Mouse (Mus musculus): ENCODE data around the gene Zbtb40. TPM values are rescaled to one million over a fixed set of nuclear protein-coding genes. Genes with fewer than 3 reads are reported as not detected.

Zbtb40 gene
- polyA plus RNA-seq, 1 experiment from 2014 or later = 4.4 TPM

DNA sequence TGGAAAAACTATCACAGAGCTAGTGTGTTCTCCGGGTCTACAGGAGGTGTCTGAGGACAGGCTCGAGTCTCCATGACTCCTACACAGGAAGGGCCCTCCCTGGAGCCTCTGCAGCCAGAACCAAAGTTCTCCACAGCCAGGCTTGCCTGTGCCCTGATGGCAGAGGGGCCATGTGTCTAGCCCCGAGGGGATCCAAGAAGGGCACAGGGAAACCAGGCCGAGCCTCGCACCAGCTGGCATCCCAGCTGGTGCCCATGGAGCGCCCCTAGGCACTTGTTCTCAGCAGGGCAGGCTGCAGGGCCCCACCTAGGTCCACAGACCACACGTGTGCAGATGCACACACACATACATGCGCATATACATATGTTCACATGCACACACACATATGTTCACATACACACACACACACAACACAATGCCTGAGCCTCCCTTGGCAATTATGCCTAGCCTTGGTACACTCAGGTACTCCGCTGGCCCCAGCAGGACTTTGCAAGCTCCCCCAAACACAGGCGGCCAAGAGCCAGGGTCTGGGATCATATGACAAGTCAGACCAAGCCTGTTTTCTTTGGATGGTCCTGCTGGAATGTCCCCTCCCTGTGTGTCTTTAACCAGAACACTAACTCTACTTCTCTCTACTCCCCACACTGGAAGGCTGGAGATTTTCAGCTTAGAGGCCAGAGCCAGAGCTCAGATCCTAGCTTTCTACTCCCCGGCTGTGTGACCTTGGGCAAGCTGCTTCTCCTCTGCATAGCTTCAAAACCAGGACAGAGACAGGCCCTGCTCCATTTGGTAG, 103.8 kb downstream of the Zbtb40 start:
- Histone ChIP-seq H3K4me1 (replicated peaks; ENCODE audit: control insufficient read depth, insufficient read depth, low read length) (peaks cover 8% of the 10 kb centered on the region), H3K9ac (ENCODE audit: low read length) (no peak overlapping the region), H3K27ac (ENCODE audit: low read depth) (no peak overlapping the region), H3K9me3 (ENCODE audit: control insufficient read depth, low read length) (no peaks in the 10 kb centered on the region), H3K4me2 (ENCODE audit: low read length) (no peak overlapping the region), H3K4me3 (ENCODE audit: low read depth, low read length) (no peak overlapping the region), H3K36me3 (ENCODE audit: control insufficient read depth, insufficient read depth, low read length) (no peaks in the 10 kb centered on the region), H3K27me3 (replicated peaks; ENCODE audit: control insufficient read depth, insufficient read depth, low read length) (0 out of 2 replicates have a peak, but pooled peaks cover 7% of the 10 kb centered on the region)
- DNase-seq (ENCODE audit: low spot score) = no peak
- no peak for ATAC-seq (replicated peaks; ENCODE audit: low FRiP score, low TSS enrichment, low read depth)
- WGBS = 82% methylated on average over 11 of the region's 11 CpGs

DNA sequence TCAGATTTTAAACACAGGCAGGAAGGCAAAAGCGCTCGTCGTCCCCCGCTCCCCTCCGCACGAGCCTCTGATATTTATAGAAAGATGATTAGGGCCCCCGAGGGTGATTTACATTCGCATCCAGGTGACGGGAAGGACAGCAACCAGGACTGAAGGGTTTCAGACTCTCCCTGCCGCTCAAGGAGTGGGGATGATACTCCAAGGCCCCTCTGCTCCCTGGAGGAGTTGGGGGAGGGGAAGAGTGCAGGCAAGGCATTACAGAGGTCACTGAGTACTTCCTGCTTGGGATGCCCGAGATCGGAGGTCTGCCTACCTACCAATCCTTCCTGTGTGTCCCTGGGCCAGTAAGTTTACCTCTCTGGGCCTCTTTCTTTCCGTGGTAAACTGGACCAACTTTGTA, 105.4 kb downstream of the Zbtb40 start:
- no peak overlapping the region for H3K27ac ChIP-seq (ENCODE audit: low read depth)
- no peak overlapping the region for H3K9ac ChIP-seq (ENCODE audit: low read length)
- WGBS = 14% methylated on average over 13 of the region's 13 CpGs
- DNase-seq (ENCODE audit: low spot score) = no peak
- peak overlapping the region; percentile 16 for H3K4me2 ChIP-seq (ENCODE audit: low read length)
- H3K4me3 ChIP-seq (ENCODE audit: low read depth, low read length) = no peak overlapping the region
- no peaks in the 10 kb centered on the region for H3K36me3 ChIP-seq (ENCODE audit: control insufficient read depth, insufficient read depth, low read length)
- 0 out of 2 replicates have a peak, but pooled peaks cover 7% of the 10 kb centered on the region for H3K27me3 ChIP-seq (replicated peaks; ENCODE audit: control insufficient read depth, insufficient read depth, low read length)
- ATAC-seq (replicated peaks; ENCODE audit: low FRiP score, low TSS enrichment, low read depth) = no peak
- peaks cover 8% of the 10 kb centered on the region for H3K4me1 ChIP-seq (replicated peaks; ENCODE audit: control insufficient read depth, insufficient read depth, low read length)
- H3K9me3 ChIP-seq (ENCODE audit: control insufficient read depth, low read length) = no peaks in the 10 kb centered on the region

DNA sequence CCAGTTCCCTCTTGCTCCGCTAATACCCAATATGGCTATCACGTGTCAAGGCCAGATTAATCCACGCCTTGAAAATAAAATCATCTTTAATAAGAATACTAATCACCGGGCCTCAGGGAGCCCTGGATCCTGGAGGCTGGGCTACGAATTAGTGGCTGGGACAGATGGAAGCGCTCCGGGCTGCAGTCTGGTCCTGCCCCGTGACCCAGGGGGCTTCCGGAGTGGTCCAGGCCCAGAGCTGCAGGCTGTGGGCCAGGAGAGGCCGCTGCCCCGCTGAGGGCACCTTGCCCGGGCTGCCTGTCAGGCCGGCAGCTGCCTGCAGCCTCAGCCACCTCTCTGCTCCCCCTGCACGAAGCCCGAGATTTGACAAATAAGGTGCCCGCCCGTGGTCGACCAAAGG, 105.8 kb downstream of the Zbtb40 start:
- Histone ChIP-seq H3K4me2 (ENCODE audit: low read length) (peak overlapping the region; percentile 16), H3K4me3 (ENCODE audit: low read depth, low read length) (no peak overlapping the region), H3K27ac (ENCODE audit: low read depth) (no peak overlapping the region), H3K36me3 (ENCODE audit: control insufficient read depth, insufficient read depth, low read length) (no peaks in the 10 kb centered on the region), H3K4me1 (replicated peaks; ENCODE audit: control insufficient read depth, insufficient read depth, low read length) (peaks cover 8% of the 10 kb centered on the region), H3K27me3 (replicated peaks; ENCODE audit: control insufficient read depth, insufficient read depth, low read length) (0 out of 2 replicates have a peak, but pooled peaks cover 7% of the 10 kb centered on the region), H3K9me3 (ENCODE audit: control insufficient read depth, low read length) (no peaks in the 10 kb centered on the region), H3K9ac (ENCODE audit: low read length) (no peak overlapping the region)
- ATAC-seq (replicated peaks; ENCODE audit: low FRiP score, low TSS enrichment, low read depth) (no peak), DNase-seq (ENCODE audit: low spot score) (no peak)
- 19% methylated on average over 18 of the region's 18 CpGs for WGBS

DNA sequence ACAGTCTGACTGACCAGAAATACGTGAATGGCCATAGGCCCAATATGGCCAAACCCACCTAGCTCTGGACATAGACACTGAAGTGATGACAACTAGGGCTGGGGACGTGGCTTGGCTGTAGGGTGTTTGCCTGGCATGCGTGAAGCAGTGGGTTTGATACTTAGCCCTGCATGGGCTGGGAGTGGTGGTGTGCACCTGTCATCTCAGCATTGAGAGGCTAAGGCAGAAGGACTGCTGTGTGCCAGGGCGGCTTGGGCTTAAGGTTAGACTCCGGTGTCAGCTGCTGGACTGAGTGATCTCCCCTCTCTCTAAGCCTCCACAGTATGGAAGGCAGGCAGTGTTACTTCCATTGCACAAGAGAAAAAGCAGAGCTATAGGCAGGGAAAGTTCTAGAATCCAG, 110.7 kb downstream of the Zbtb40 start:
- DNase-seq (ENCODE audit: low spot score) = no peak
- H3K4me2 ChIP-seq (ENCODE audit: low read length) = no peak overlapping the region
- no peak overlapping the region for H3K27ac ChIP-seq (ENCODE audit: low read depth)
- peaks cover 4% of the 10 kb centered on the region for H3K4me1 ChIP-seq (replicated peaks; ENCODE audit: control insufficient read depth, insufficient read depth, low read length)
- H3K4me3 ChIP-seq (ENCODE audit: low read depth, low read length) = no peak overlapping the region
- 0 out of 2 replicates have a peak, but pooled peaks cover 5% of the 10 kb centered on the region for H3K27me3 ChIP-seq (replicated peaks; ENCODE audit: control insufficient read depth, insufficient read depth, low read length)
- no peaks in the 10 kb centered on the region for H3K9me3 ChIP-seq (ENCODE audit: control insufficient read depth, low read length)
- no peak for ATAC-seq (replicated peaks; ENCODE audit: low FRiP score, low TSS enrichment, low read depth)
- H3K9ac ChIP-seq (ENCODE audit: low read length) = no peak overlapping the region
- WGBS = 88% methylated on average over 5 of the region's 5 CpGs
- H3K36me3 ChIP-seq (ENCODE audit: control insufficient read depth, insufficient read depth, low read length) = no peaks in the 10 kb centered on the region

GRCm38 (mm10) chr4:136937344-136937743, 111.3 kb downstream of the Zbtb40 start:
- ATAC-seq (replicated peaks; ENCODE audit: low FRiP score, low TSS enrichment, low read depth) (no peak), DNase-seq (ENCODE audit: low spot score) (no peak)
- Histone ChIP-seq H3K27me3 (replicated peaks; ENCODE audit: control insufficient read depth, insufficient read depth, low read length) (0 out of 2 replicates have a peak, but pooled peaks cover 5% of the 10 kb centered on the region), H3K4me3 (ENCODE audit: low read depth, low read length) (no peak overlapping the region), H3K4me1 (replicated peaks; ENCODE audit: control insufficient read depth, insufficient read depth, low read length) (no peaks in the 10 kb centered on the region), H3K9me3 (ENCODE audit: control insufficient read depth, low read length) (no peaks in the 10 kb centered on the region), H3K36me3 (ENCODE audit: control insufficient read depth, insufficient read depth, low read length) (no peaks in the 10 kb centered on the region), H3K4me2 (ENCODE audit: low read length) (no peak overlapping the region), H3K27ac (ENCODE audit: low read depth) (no peak overlapping the region), H3K9ac (ENCODE audit: low read length) (no peak overlapping the region)
- WGBS = 67% methylated on average over 4 of the region's 4 CpGs

DNA sequence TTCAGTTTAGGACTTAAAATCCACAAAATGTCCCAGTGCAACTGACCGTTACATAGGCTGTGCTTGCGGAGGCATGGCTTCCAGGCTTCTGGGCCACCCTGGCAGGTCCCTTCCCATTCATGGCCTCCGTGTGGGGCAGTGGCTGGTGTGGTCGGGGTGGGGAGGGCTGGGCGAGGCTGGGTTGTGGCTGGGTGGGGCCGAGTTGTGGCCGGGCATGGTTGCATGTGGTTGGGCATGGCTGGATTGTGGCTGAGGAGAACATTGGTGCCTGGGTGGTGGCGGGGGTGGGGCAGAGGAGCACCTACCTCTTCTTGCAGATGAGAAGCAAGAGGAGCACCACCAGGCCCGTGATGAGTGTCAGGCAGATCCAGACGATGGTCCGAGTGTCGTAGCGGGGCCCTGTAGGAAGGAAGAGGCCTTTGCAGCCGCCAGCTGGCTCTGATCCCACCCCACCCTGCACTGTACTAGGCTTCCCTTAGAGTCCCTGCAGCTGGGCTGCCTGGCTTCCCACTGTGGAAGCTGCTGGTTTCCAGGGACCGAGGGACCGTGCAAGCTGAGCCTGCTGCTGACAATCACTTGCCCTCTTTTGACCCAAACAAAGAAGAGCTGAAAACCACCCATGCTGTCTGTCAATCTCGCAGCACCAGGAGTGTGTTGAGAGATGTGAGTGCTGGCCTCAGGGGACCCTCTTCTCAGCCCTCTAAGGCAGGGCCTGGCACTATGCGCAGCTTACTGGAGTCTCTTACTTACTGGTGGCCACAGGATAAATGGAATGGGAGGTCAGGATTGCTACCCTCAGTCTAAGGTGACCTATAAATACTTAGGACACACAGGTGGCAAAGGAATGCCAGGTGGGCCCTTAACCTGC, 113.6 kb downstream of the Zbtb40 start:
- Histone ChIP-seq H3K36me3 (ENCODE audit: control insufficient read depth, insufficient read depth, low read length) (no peaks in the 10 kb centered on the region), H3K27me3 (replicated peaks; ENCODE audit: control insufficient read depth, insufficient read depth, low read length) (no peaks in the 10 kb centered on the region), H3K4me2 (ENCODE audit: low read length) (no peak overlapping the region), H3K27ac (ENCODE audit: low read depth) (no peak overlapping the region), H3K9me3 (ENCODE audit: control insufficient read depth, low read length) (no peaks in the 10 kb centered on the region), H3K4me3 (ENCODE audit: low read depth, low read length) (no peak overlapping the region), H3K4me1 (replicated peaks; ENCODE audit: control insufficient read depth, insufficient read depth, low read length) (no peaks in the 10 kb centered on the region), H3K9ac (ENCODE audit: low read length) (no peak overlapping the region)
- WGBS = 50% methylated on average over 18 of the region's 18 CpGs
- ATAC-seq (replicated peaks; ENCODE audit: low FRiP score, low TSS enrichment, low read depth) (no peak), DNase-seq (ENCODE audit: low spot score) (no peak)

DNA sequence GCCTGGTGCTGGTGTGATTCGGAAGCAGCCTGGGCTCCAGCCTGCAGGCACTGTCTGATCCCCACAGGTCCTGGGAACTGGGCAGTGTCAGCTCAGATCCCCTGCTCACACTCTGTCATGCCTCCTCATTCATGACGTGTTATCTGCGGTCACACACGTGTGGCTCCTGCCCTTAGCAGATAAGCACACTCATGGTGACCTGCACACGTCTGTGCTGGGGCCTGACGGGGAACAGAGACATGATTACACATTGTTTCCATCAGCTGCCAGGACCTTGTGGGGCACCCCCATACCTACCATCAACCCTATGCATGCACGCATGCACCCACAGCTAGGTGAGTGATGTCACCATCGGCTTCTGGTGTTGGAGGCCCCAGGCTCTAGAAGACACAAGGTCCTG, 118.1 kb downstream of the Zbtb40 start:
- DNase-seq (ENCODE audit: low spot score) = no peak

More for the DNA sequence above, 118.1 kb downstream of the Zbtb40 start:
- Histone ChIP-seq H3K4me2 (ENCODE audit: low read length) (no peak overlapping the region), H3K9me3 (ENCODE audit: control insufficient read depth, low read length) (no peaks in the 10 kb centered on the region), H3K4me1 (replicated peaks; ENCODE audit: control insufficient read depth, insufficient read depth, low read length) (no peaks in the 10 kb centered on the region), H3K27ac (ENCODE audit: low read depth) (no peak overlapping the region), H3K27me3 (replicated peaks; ENCODE audit: control insufficient read depth, insufficient read depth, low read length) (peaks cover 8% of the 10 kb centered on the region; the same call in 1 of the 2 replicates), H3K9ac (ENCODE audit: low read length) (no peak overlapping the region), H3K4me3 (ENCODE audit: low read depth, low read length) (no peak overlapping the region), H3K36me3 (ENCODE audit: control insufficient read depth, insufficient read depth, low read length) (no peaks in the 10 kb centered on the region)
- no peak for ATAC-seq (replicated peaks; ENCODE audit: low FRiP score, low TSS enrichment, low read depth)
- WGBS = 86% methylated on average over 8 of the region's 8 CpGs

Measured in intestine, embryonic 14.5 days (tissue).